Mouse (Mus musculus) kidney, embryonic 14.5 days (tissue): Measurements from ENCODE around the gene Ptafr. TPM values are rescaled to one million over a fixed set of nuclear protein-coding genes. Genes with fewer than 3 reads are reported as not detected.
A peak's percentile ranks its signal among the peaks of the same experiment; 100 is the strongest.
"Not testable (repeated sequence)": the region's sequence is repeated elsewhere in the genome, so short reads cannot be mapped to it uniquely, and the experiment has no call there.

Experiments
- ATAC-seq: fragments of 200-750 bp; cut with Nextera tagmentation; 2 replicates; pipeline ENCODE4 v1.8.0; 2017; ENCODE audit warnings: moderate number of reproducible peaks, mild to moderate bottlenecking, moderate TSS enrichment, moderate library complexity; ENCODE audit not compliant: low FRiP score, low TSS enrichment
- H3K27ac ChIP-seq: fragments of 300-500 bp; sonication (generic); 2 replicates; pipeline ENCODE4 v1.5.1; 2014; ENCODE audit warnings: low read depth, mild to moderate bottlenecking, low read length, moderate library complexity, mixed read lengths
- H3K27me3 ChIP-seq: fragments of 300-500 bp; sonication (generic); 2 replicates; pipeline ENCODE4 v1.6.1; 2014; ENCODE audit warnings: mild to moderate bottlenecking, low read length; ENCODE audit not compliant: control insufficient read depth, insufficient read depth
- H3K36me3 ChIP-seq: fragments of 300-500 bp; sonication (generic); 2 replicates; pipeline ENCODE4 v1.6.1; 2014; ENCODE audit warnings: low read length, mixed read lengths; ENCODE audit not compliant: control insufficient read depth, insufficient read depth
- H3K4me1 ChIP-seq: fragments of 300-500 bp; sonication (generic); 2 replicates; pipeline ENCODE4 v1.6.1; 2014; ENCODE audit warnings: low read length, mixed read lengths; ENCODE audit not compliant: control insufficient read depth, insufficient read depth
- H3K4me2 ChIP-seq: fragments of 300-500 bp; sonication (generic); replicated peaks from 2 replicates; pipeline ENCODE4 v1.6.1; 2014; ENCODE audit warnings: low read depth, mild to moderate bottlenecking, low read length
- H3K4me3 ChIP-seq: fragments of 300-500 bp; sonication (generic); 2 replicates; pipeline ENCODE4 v1.5.1; 2014; ENCODE audit warnings: mild to moderate bottlenecking, low read length
- H3K9ac ChIP-seq: fragments of 300-500 bp; sonication (generic); 2 replicates; pipeline ENCODE4 v1.6.1; 2014; ENCODE audit warnings: low read depth, mild to moderate bottlenecking, low read length, moderate library complexity
- H3K9me3 ChIP-seq: fragments of 300-500 bp; sonication (generic); 2 replicates; pipeline ENCODE4 v1.6.1; 2016; ENCODE audit warnings: low read length; ENCODE audit not compliant: control insufficient read depth
- WGBS: fragments of 180-500 bp; shearing (Covaris S2); extraction: QIAGEN DNeasy Blood & Tissue Kit; methylation state at CpG from one replicate; pipeline ENCODE4 v1.1.7; 2014; 5-methylcytosine and 5-hydroxymethylcytosine counted together
- polyA plus RNA-seq: library from polyadenylated mRNA; unstranded; fragments of >200 nt; fragmentation: Nextera tagmentation; extraction: Ambion mirVana; gene quantifications from 2 replicates; pipeline ENCODE4 v1.2.1, GENCODE M21; 2014

Ptafr gene
- polyA plus RNA-seq, 1 experiment from 2014 or later, result 0.47 TPM

- H3K36me3 ChIP-seq, result peaks cover 92% of the 10 kb centered on the region
- ATAC-seq, result peak; percentile 72; the same call in 1 of the 2 replicates
- WGBS, result 35% methylated on average over 8 of the region's 8 CpGs
Observed at GRCm38 (mm10) chr4:132545851-132546250, 18.0 kb upstream of the Ptafr start.

DNA sequence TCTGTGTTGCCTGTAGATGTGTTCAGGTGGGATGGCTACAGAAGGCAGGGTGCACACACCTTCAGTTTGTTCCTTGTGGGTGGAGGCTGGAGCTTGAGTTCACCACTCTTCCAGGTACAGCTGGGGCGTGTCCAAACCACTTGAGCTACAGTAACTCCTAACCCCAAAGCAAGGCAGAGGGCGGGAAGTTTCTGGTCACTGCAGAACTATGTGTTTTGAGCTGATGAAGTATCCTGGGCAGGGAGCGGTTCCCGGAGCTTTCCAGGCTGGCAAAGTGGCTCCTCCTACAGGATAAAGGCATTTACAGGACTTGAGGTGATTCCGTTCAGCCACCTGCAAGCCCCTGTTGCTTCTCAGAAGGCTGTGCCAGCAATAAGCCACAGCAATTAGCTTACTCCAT, 9.6 kb upstream of the Ptafr start:
- H3K4me1 ChIP-seq, result no peaks in the 10 kb centered on the region
- H3K36me3 ChIP-seq, result peaks cover 44% of the 10 kb centered on the region
- H3K9ac ChIP-seq, result no peak overlapping the region
- WGBS, result 81% methylated on average over 5 of the region's 5 CpGs
- no peak for ATAC-seq
- no peak overlapping the region for H3K4me3 ChIP-seq
- no peaks in the 10 kb centered on the region for H3K9me3 ChIP-seq
- no peak overlapping the region for H3K4me2 ChIP-seq
- no peak overlapping the region for H3K27ac ChIP-seq
- H3K27me3 ChIP-seq, result no peaks in the 10 kb centered on the region

More at GRCm38 (mm10) chr4:132545851-132546250, 18.0 kb upstream of the Ptafr start:
- Histone ChIP-seq H3K9me3 (no peaks in the 10 kb centered on the region), H3K27ac (no peak overlapping the region), H3K4me1 (no peaks in the 10 kb centered on the region), H3K4me2 (no peak overlapping the region), H3K27me3 (no peaks in the 10 kb centered on the region), H3K9ac (no peak overlapping the region), H3K4me3 (no peak overlapping the region)

GRCm38 (mm10) chr4:132554653-132555052, 9.2 kb upstream of the Ptafr start:
- Histone ChIP-seq H3K4me3 (no peak overlapping the region), H3K9ac (no peak overlapping the region), H3K27me3 (no peaks in the 10 kb centered on the region), H3K4me1 (no peaks in the 10 kb centered on the region), H3K36me3 (peaks cover 40% of the 10 kb centered on the region), H3K9me3 (no peaks in the 10 kb centered on the region), H3K27ac (no peak overlapping the region), H3K4me2 (no peak overlapping the region)
- WGBS, result 83% methylated on average over 8 of the region's 8 CpGs
- no peak for ATAC-seq

- WGBS, result 91% methylated on average over 7 of the region's 7 CpGs
- not testable (repeated sequence) for ATAC-seq, H3K4me1 ChIP-seq, H3K4me3 ChIP-seq, H3K27ac ChIP-seq, H3K27me3 ChIP-seq, H3K9me3 ChIP-seq, H3K4me2 ChIP-seq, H3K9ac ChIP-seq
- peaks cover 31% of the 10 kb centered on the region for H3K36me3 ChIP-seq
Observed at GRCm38 (mm10) chr4:132555550-132555949, 8.3 kb upstream of the Ptafr start.

DNA sequence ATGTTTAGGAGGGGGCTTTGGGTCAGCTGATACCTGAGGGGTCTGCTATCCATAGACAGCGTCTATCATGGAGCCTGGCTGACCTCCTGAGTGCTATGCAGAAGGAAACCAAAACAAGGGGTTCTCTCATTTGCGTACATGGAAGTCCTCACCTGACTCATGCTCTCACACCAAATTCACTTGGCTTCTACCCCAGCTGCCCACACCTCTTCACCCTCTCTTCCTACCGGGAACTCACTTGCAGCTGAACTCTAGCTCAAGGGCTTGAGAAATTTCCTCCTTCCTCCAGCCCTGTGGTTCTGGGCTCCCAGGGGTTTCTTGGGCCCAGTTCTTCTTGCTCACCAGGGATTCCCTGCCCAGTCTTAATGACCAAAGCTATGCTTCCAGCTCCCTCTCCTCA, 606 bp upstream of the Ptafr start:
- Histone ChIP-seq H3K36me3 (no peaks in the 10 kb centered on the region), H3K27ac (no peak overlapping the region), H3K4me1 (no peaks in the 10 kb centered on the region), H3K9ac (no peak overlapping the region), H3K9me3 (no peaks in the 10 kb centered on the region), H3K4me2 (no peak overlapping the region), H3K4me3 (no peak overlapping the region), H3K27me3 (no peaks in the 10 kb centered on the region)
- no peak for ATAC-seq
- WGBS, result 81% methylated on average over 3 of the region's 3 CpGs

DNA sequence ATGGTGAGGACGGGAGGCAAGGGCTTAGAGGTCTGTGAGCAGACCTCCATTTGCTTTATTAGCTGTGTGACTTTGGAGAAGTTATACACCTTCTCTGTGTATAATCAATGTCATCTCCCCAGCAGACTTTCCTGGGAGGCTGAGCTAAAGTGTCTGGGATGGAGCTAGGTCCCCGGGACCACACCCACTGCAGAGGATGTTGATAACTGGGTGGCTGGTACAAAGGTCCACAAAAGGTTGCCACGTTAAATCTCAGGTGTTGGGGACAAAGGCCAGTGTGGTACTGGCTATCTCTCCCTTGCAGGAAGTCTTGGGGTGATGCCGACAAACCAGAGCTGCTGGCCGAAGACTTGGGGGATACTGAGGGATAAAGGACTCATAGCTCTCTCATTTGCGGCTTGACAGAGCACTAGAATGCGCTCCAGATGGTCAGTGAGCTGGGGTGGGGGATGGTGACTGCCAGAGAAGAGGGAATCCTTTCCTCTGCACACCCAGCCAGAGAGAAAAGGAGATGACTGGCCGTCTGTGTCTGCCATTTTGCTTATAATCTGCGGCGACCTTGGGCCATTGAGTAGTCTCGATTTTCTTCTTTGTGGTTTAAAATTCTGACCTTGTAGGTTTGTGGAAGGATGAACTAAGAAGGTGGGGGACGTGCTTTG, 1.4 kb downstream of the Ptafr start:
- Histone ChIP-seq H3K27ac (no peak overlapping the region), H3K9me3 (no peaks in the 10 kb centered on the region), H3K4me2 (no peak overlapping the region), H3K4me1 (no peaks in the 10 kb centered on the region), H3K27me3 (no peaks in the 10 kb centered on the region), H3K4me3 (no peak overlapping the region), H3K9ac (no peak overlapping the region), H3K36me3 (no peaks in the 10 kb centered on the region)
- WGBS, result 75% methylated on average over 12 of the region's 12 CpGs
- no peak for ATAC-seq

DNA sequence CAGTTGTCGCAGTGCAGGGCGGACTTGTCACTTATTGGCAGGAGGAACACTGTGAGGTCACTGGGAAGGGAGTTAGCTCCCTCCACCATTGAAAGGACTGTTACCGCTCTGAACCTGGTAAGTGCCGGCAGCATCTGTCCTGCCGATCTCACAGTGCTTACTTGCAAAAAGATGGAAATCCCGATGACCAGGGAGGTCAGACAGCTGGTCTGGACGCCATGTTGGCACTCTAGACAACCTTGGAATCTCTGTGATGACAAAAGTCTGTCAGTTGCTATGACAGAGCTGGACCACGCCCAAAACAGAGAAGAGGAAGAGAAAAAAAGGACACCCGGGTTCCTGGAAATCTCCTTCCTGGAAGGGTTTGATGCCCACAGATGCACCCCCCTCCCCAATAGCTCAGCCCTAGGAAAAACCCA, 3.5 kb downstream of the Ptafr start:
- no peaks in the 10 kb centered on the region for H3K36me3 ChIP-seq
- H3K4me1 ChIP-seq, result no peaks in the 10 kb centered on the region
- no peaks in the 10 kb centered on the region for H3K9me3 ChIP-seq
- H3K9ac ChIP-seq, result no peak overlapping the region
- H3K27me3 ChIP-seq, result no peaks in the 10 kb centered on the region
- no peak overlapping the region for H3K4me2 ChIP-seq
- no peak for ATAC-seq
- no peak overlapping the region for H3K27ac ChIP-seq
- no peak overlapping the region for H3K4me3 ChIP-seq
- WGBS, result 72% methylated on average over 9 of the region's 9 CpGs

DNA sequence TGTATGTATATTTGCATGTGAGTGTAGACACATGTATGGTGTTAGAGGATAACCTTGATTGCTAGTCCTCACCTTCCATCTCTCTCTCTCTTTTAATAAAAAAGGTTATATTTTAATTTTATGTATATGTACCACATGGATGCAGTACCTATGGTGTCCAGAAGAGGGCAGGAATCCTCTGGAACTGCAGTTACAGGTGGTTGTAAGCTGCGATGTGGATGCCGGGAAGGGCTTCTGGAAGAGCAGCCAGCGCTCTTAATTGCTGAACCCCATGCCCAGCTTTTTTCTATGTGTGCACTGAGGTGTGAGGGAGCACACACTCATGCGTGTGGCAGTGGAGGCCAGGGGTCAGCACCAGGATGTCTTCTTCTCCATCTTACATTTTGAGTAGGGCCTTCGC, 5.2 kb downstream of the Ptafr start:
- Histone ChIP-seq H3K27me3 (no peaks in the 10 kb centered on the region), H3K4me1 (no peaks in the 10 kb centered on the region), H3K4me3 (no peak overlapping the region), H3K27ac (no peak overlapping the region), H3K9ac (no peak overlapping the region), H3K4me2 (no peak overlapping the region), H3K36me3 (no peaks in the 10 kb centered on the region), H3K9me3 (no peaks in the 10 kb centered on the region)
- no peak for ATAC-seq
- WGBS, result 94% methylated on average over 5 of the region's 5 CpGs

DNA sequence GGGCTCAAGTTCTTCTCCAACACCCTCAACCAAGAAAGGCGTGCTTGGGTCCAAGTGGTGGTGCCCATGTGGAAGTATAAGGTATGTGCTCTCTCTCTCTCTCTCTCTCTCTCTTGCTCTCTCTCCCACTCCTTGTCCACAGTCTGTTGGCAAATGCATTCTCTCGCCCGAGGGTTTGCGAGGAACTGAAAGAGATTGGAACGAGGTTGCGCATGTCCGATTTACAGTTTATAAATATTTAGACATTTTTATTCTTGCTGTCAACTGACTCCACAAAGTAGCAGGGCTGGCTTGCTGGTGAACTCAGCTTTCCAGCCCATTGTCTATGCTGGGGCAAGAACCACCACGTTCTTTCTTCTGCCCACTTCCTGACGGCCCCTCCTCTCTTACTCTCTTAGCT, 7.3 kb downstream of the Ptafr start:
- Histone ChIP-seq H3K27ac (no peak overlapping the region), H3K9me3 (no peaks in the 10 kb centered on the region), H3K4me2 (no peak overlapping the region), H3K36me3 (no peaks in the 10 kb centered on the region), H3K4me3 (no peak overlapping the region), H3K27me3 (no peaks in the 10 kb centered on the region), H3K9ac (no peak overlapping the region), H3K4me1 (no peaks in the 10 kb centered on the region)
- ATAC-seq, result no peak
- 75% methylated on average over 9 of the region's 9 CpGs for WGBS
